Mouse (Mus musculus) liver, adult 2 months (tissue): Measurements from ENCODE around the gene Hfe. TPM values are rescaled to one million over a fixed set of nuclear protein-coding genes. Genes with fewer than 3 reads are reported as not detected.
A peak's percentile ranks its signal among the peaks of the same experiment; 100 is the strongest.

Experiments
- DNase-seq: peaks from one replicate; pipeline ENCODE4 v3.0.0-alpha.2; 2011; ENCODE audit warnings: low read depth, low spot score; ENCODE audit errors: extremely low read depth
- H3K27ac ChIP-seq: fragments of 200-500 bp; replicated peaks from 2 replicates; pipeline ENCODE4 v1.5.1; 2012; ENCODE audit warnings: low read depth, mild to moderate bottlenecking, control low read depth, inconsistent platforms, low read length; ENCODE audit not compliant: insufficient read depth
- H3K27me3 ChIP-seq: fragments of 200-500 bp; 2 replicates; pipeline ENCODE4 v1.6.1; 2012; ENCODE audit warnings: mild to moderate bottlenecking, moderate library complexity, low read length, inconsistent platforms; ENCODE audit not compliant: control insufficient read depth, insufficient read depth
- H3K36me3 ChIP-seq: fragments of 200-500 bp; 2 replicates; pipeline ENCODE4 v1.6.1; 2012; ENCODE audit warnings: low read length, inconsistent platforms; ENCODE audit not compliant: control insufficient read depth, insufficient read depth
- H3K4me1 ChIP-seq: fragments of 200-500 bp; 2 replicates; pipeline ENCODE4 v1.6.1; 2011; ENCODE audit warnings: low read length; ENCODE audit not compliant: control insufficient read depth, insufficient read depth
- H3K4me3 ChIP-seq: fragments of 200-500 bp; 2 replicates; pipeline ENCODE4 v1.5.1; 2011; ENCODE audit warnings: low read depth, mild to moderate bottlenecking, control low read depth, low read length, moderate library complexity; ENCODE audit not compliant: insufficient read depth
- H3K79me2 ChIP-seq: fragments of 200-500 bp; 2 replicates; pipeline ENCODE4 v1.6.1; 2012; ENCODE audit warnings: inconsistent platforms, mild to moderate bottlenecking, low read length, moderate library complexity; ENCODE audit not compliant: control insufficient read depth, insufficient read depth
- H3K9ac ChIP-seq: fragments of 200-500 bp; 2 replicates; pipeline ENCODE4 v1.6.1; 2012; ENCODE audit warnings: low read depth, mild to moderate bottlenecking, control low read depth, inconsistent platforms, low read length
- CTCF ChIP-seq: fragments of 200-500 bp; IDR thresholded peaks from 2 replicates; pipeline ENCODE4 v1.5.1; 2011; ENCODE audit warnings: low read depth, low read length, control low read depth
- POLR2A ChIP-seq: fragments of 200-500 bp; IDR thresholded peaks from 2 replicates; pipeline ENCODE4 v1.6.1; 2011; ENCODE audit warnings: low read length, control low read depth; ENCODE audit not compliant: insufficient read depth; ENCODE audit errors: extremely low read depth
- WGBS: fragments of 180-500 bp; shearing (Covaris S2); methylation state at CpG from one replicate; pipeline ENCODE4 v1.1.7; 2018; 5-methylcytosine and 5-hydroxymethylcytosine counted together
- polyA plus RNA-seq: library from polyadenylated mRNA; depleted of rRNA; stranded (reverse); fragments of >200 nt; gene quantifications from 2 replicates; pipeline ENCODE4 v1.2.3, GENCODE M21; 2012
- total RNA-seq: library from RNA; depleted of rRNA; stranded (reverse); fragments of >200 nt; gene quantifications from 2 replicates; pipeline ENCODE4 v1.2.3, GENCODE M21; 2014

The Hfe gene
- total and polyA plus RNA-seq, 2 experiments = 30.4 to 40.9 TPM

DNA sequence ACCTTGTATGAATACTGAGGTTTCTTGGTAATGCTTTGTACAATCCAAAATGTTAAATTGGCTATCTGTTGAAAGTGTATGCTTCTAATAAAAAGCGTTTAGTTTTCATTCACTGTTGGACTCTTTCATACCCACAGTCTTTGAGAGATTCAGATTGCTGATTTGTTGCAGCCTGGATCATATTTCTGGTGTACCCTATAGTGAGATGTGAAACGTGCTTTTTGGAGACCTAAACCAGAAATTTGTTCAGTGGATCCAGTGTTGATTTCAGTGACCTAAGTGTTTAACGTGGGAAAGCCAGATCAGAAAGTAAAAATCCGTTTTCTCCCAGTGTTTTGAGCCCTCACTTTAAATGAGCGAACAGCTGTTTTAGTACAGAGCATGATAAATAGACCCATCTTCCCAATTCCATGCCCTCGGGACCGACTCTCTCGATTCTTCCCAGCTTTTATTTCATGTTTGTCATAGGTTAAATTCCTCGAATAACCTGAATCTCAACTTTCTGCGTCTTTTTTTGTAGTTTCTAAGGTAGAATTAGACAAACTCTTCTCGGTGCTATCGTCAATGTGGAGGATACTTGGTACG, 29.7 kb upstream of the Hfe start:
- peak overlapping the region; percentile 57 for H3K9ac ChIP-seq
- peak overlapping the region; percentile 65; the same call in 1 of the 2 replicates for H3K27ac ChIP-seq
- H3K79me2 ChIP-seq = no peaks in the 10 kb centered on the region
- peak overlapping the region; percentile 63 for H3K4me3 ChIP-seq
- 19% methylated on average over 13 of the region's 13 CpGs for WGBS
- H3K4me1 ChIP-seq = peaks cover 8% of the 10 kb centered on the region; the same call in 1 of the 2 replicates
- no peak for DNase-seq
- no peaks in the 10 kb centered on the region for H3K27me3 ChIP-seq
- TF ChIP-seq POLR2A (no peak), CTCF (no peak)
- no peaks in the 10 kb centered on the region for H3K36me3 ChIP-seq

- Histone ChIP-seq H3K36me3 (no peaks in the 10 kb centered on the region), H3K27me3 (no peaks in the 10 kb centered on the region), H3K27ac (peak overlapping the region; percentile 65), H3K9ac (peak overlapping the region; percentile 57), H3K79me2 (no peaks in the 10 kb centered on the region), H3K4me1 (peaks cover 7% of the 10 kb centered on the region; the same call in 1 of the 2 replicates), H3K4me3 (peak overlapping the region; percentile 63)
- no peak for TF ChIP-seq CTCF
- TF ChIP-seq POLR2A = no peak; the same call in 1 of the 2 replicates
- WGBS = under 1% methylated on average over 14 of the region's 14 CpGs
- no peak for DNase-seq
Measured at GRCm38 (mm10) chr13:23739922-23740252, 29.2 kb upstream of the Hfe start.

DNA sequence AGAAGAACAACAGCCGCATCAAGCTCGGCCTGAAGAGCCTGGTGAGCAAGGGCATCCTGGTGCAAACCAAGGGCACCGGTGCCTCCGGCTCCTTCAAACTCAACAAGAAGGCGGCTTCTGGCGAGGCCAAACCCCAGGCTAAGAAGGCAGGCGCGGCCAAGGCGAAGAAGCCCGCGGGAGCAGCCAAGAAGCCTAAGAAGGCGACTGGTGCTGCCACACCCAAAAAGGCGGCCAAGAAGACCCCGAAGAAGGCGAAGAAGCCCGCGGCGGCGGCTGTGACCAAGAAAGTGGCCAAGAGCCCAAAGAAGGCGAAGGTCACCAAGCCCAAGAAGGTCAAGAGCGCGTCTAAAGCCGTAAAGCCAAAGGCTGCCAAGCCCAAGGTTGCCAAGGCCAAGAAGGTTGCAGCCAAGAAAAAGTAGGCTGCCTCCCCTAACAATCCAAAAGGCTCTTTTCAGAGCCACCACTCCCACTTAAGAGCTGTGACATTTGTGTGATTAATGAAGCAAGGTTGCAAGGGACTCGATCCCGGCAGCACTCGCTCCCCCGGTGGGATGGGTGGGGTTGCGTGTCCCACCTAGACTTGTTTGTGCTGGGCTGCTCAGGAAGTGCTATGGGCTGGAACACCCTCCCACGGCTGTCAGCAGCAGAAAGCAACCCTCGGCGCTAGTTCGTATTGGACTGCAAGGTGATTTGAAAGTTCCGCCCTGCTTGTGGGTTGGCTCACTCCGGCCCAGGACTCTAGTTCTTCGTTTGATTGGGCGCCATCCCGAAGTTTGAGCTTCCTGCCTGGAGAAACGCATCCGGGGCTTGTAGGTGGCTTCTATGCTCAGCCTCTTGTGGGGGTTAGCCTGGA, 28.6 kb upstream of the Hfe start:
- peak overlapping the region; percentile 63 for H3K4me3 ChIP-seq
- H3K27me3 ChIP-seq = no peaks in the 10 kb centered on the region
- peak overlapping the region; percentile 67 for H3K9ac ChIP-seq
- H3K27ac ChIP-seq = peak overlapping the region; percentile 68
- H3K36me3 ChIP-seq = no peaks in the 10 kb centered on the region
- under 1% methylated on average over 39 of the region's 39 CpGs for WGBS
- H3K79me2 ChIP-seq = no peaks in the 10 kb centered on the region
- H3K4me1 ChIP-seq = peaks cover 4% of the 10 kb centered on the region; the same call in 1 of the 2 replicates
- TF ChIP-seq POLR2A = peak; percentile 76
- no peak; the same call in 1 of the 2 replicates for TF ChIP-seq CTCF
- DNase-seq = peak; percentile 95

GRCm38 (mm10) chr13:23738677-23739068, 28.0 kb upstream of the Hfe start, which contains the start of gene Hist1h1c:
Hist1h1c (plus strand) TSS chr13:23738808.
- TF ChIP-seq CTCF (no peak; the same call in 1 of the 2 replicates), POLR2A (peak; percentile 98)
- no peaks in the 10 kb centered on the region for H3K27me3 ChIP-seq
- H3K4me1 ChIP-seq = peaks cover 4% of the 10 kb centered on the region; the same call in 1 of the 2 replicates
- no peaks in the 10 kb centered on the region for H3K79me2 ChIP-seq
- H3K27ac ChIP-seq = peak within 1 kb of the TSS; percentile 68
- H3K9ac ChIP-seq = peak within 1 kb of the TSS; percentile 67
- no peaks in the 10 kb centered on the region for H3K36me3 ChIP-seq
- WGBS = under 1% methylated on average over 38 of the region's 38 CpGs
- peak; percentile 64 for DNase-seq
- H3K4me3 ChIP-seq = peak within 1 kb of the TSS; percentile 63

DNA sequence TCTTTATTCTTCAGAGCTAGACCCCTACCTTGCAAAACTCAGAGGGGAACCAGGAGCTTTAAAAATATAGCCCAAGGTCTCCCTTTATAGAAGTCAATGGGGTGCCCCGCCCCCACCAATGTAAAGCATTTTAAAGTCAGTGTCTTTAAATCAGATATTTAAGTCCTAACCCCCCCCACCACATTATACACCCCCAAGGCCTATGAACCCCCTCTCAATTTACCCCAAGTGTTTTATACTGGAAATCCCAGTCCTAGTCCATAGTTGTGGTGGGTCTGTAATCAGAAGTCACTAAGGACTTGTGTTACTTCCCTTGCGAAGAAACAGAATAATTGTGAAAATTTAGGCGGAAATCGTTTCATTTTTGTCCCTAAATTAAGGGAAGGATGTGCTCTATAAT, 27.4 kb upstream of the Hfe start:
- Histone ChIP-seq H3K27ac (no peak overlapping the region; the same call in 1 of the 2 replicates), H3K79me2 (no peaks in the 10 kb centered on the region), H3K27me3 (no peaks in the 10 kb centered on the region), H3K4me3 (peak overlapping the region; percentile 63; the same call in 1 of the 2 replicates), H3K9ac (peak overlapping the region; percentile 67; the same call in 1 of the 2 replicates), H3K4me1 (peaks cover 6% of the 10 kb centered on the region), H3K36me3 (no peaks in the 10 kb centered on the region)
- no peak for TF ChIP-seq POLR2A
- no peak for TF ChIP-seq CTCF
- no peak for DNase-seq
- WGBS = 25% methylated on average over 4 of the region's 4 CpGs
